Mouse (Mus musculus) liver, postnatal 0 days (tissue): ENCODE data around the gene Cxcr5. TPM values are rescaled to one million over a fixed set of nuclear protein-coding genes. Genes with fewer than 3 reads are reported as not detected.

Source experiments
- ATAC-seq: fragments of 200-750 bp; cut with Nextera tagmentation; 2 replicates; pipeline ENCODE4 v1.8.0; 2017; ENCODE audit warnings: mild to moderate bottlenecking, moderate library complexity
- DNase-seq: peaks from one replicate; pipeline ENCODE4 v3.0.0-alpha.2; 2016
- H3K27ac ChIP-seq: fragments of 300-500 bp; sonication (generic); 2 replicates; pipeline ENCODE4 v1.5.1; 2014; ENCODE audit warnings: antibody characterized with exemption, moderate library complexity, mild to moderate bottlenecking, low read depth
- H3K27me3 ChIP-seq: fragments of 300-500 bp; sonication (generic); 2 replicates; pipeline ENCODE4 v1.6.1; 2014; ENCODE audit warnings: low read length, control low read depth, mixed read lengths; ENCODE audit not compliant: insufficient read depth
- H3K36me3 ChIP-seq: fragments of 300-500 bp; sonication (generic); replicated peaks from 2 replicates; pipeline ENCODE4 v1.6.1; 2014; ENCODE audit warnings: mild to moderate bottlenecking, control low read depth, low read length, moderate library complexity, mixed read lengths; ENCODE audit not compliant: insufficient read depth
- H3K4me1 ChIP-seq: fragments of 300-500 bp; sonication (generic); 2 replicates; pipeline ENCODE4 v1.6.1; 2014; ENCODE audit warnings: antibody characterized with exemption, mild to moderate bottlenecking, control low read depth; ENCODE audit not compliant: insufficient read depth
- H3K4me2 ChIP-seq: fragments of 300-500 bp; sonication (generic); 2 replicates; pipeline ENCODE4 v1.6.1; 2014; ENCODE audit warnings: low read depth, mild to moderate bottlenecking, low read length, moderate library complexity, mixed read lengths
- H3K4me3 ChIP-seq: fragments of 300-500 bp; sonication (generic); 2 replicates; pipeline ENCODE4 v1.5.1; 2014; ENCODE audit warnings: low read depth, low read length
- H3K9ac ChIP-seq: fragments of 300-500 bp; sonication (generic); replicated peaks from 2 replicates; pipeline ENCODE4 v1.6.1; 2014; ENCODE audit warnings: mild to moderate bottlenecking, moderate library complexity
- H3K9me3 ChIP-seq: fragments of 300-500 bp; sonication (generic); 2 replicates; pipeline ENCODE4 v1.6.1; 2016; ENCODE audit warnings: mild to moderate bottlenecking, control low read depth, low read length, mixed read lengths
- CTCF ChIP-seq: sonication (generic); IDR thresholded peaks from 2 replicates; pipeline ENCODE4 v1.5.1; 2016; ENCODE audit warnings: antibody characterized with exemption, low read depth
- EP300 ChIP-seq: IDR thresholded peaks from 2 replicates; pipeline ENCODE4 v1.6.1; 2016; ENCODE audit warnings: antibody characterized with exemption, low read depth, mild to moderate bottlenecking
- WGBS: fragments of 180-500 bp; shearing (Covaris S2); extraction: QIAGEN DNeasy Blood & Tissue Kit; methylation state at CpG from one replicate; pipeline ENCODE4 v1.1.7; 2014; ENCODE audit not compliant: insufficient replicate concordance; 5-methylcytosine and 5-hydroxymethylcytosine counted together
- polyA plus RNA-seq: library from polyadenylated mRNA; unstranded; fragments of >200 nt; fragmentation: Nextera tagmentation; extraction: Ambion mirVana; gene quantifications from 2 replicates; pipeline ENCODE4 v1.2.1, GENCODE M21; 2015

Gene Cxcr5
- polyA plus RNA-seq, 1 experiment from 2014 or later: 0.55 TPM

DNA sequence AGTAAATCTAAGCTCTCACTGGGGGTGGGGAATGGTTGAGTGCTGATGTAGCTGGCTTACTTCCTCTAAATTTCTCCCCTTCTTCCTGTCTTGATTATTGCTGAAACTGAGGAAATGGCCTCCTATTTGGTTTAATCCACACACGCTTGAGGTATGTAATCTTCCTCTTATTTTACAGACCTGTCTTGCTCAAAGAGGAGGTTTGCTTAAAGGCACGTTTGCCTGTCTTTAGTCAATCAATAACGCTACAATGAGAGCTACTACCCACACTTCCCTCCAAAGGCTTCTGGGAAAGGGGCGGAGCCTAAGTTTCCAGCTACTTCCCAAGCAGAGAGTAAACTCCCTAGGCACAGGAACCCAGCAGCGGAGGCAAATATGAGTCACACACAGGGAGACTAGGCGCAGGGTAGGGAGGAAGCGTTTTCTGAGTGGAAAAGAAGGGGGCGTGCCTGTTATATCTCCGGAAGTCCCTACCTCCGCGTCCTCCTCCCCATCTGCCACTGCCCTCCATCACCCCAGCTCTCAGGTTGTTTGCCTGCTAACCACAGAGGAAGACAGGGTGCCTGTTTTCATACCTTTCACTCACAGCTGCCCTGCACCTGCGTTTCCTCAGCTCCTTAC, 46.4 kb downstream of the Cxcr5 start:
- Histone ChIP-seq H3K9ac (no peak overlapping the region), H3K9me3 (no peaks in the 10 kb centered on the region)
- peak; percentile 85 for ATAC-seq

DNA sequence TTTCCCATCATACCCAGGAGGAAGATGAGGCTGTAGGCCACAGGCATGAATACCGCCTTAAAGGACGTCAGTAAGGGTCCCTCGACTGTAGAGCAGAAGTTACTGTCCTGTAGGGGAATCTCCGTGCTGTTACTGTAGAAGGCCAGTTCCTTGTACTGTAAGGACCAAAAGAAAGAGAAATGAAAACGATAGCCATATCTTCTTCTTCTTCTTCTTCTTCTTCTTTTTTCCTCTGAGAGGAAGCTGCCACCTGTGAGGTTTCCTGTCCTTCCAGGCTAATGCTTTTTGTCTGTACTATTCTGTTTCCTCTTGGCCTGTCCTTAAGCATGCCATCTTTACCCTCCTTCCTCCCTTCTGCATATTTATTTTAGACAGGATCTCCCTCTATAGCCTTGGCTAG, 47.5 kb downstream of the Cxcr5 start:
- DNase-seq: no peak
- Histone ChIP-seq H3K9ac (no peak overlapping the region), H3K9me3 (no peaks in the 10 kb centered on the region), H3K36me3 (no peaks in the 10 kb centered on the region), H3K4me3 (no peak overlapping the region), H3K4me1 (peaks cover 51% of the 10 kb centered on the region), H3K27me3 (no peaks in the 10 kb centered on the region), H3K27ac (no peak overlapping the region), H3K4me2 (no peak overlapping the region)
- WGBS: 58% methylated on average over 5 of the region's 5 CpGs
- ATAC-seq: no peak
- TF ChIP-seq EP300 (no peak), CTCF (no peak)

More for the DNA sequence above, 46.4 kb downstream of the Cxcr5 start:
- peak overlapping the region; percentile 72 for H3K27ac ChIP-seq
- peak overlapping the region; percentile 21 for H3K4me3 ChIP-seq
- no peaks in the 10 kb centered on the region for H3K36me3 ChIP-seq
- peak overlapping the region; percentile 58 for H3K4me2 ChIP-seq
- WGBS: 15% methylated on average over 12 of the region's 12 CpGs
- H3K27me3 ChIP-seq: no peaks in the 10 kb centered on the region
- no peak for TF ChIP-seq CTCF
- TF ChIP-seq EP300: no peak
- H3K4me1 ChIP-seq: peaks cover 42% of the 10 kb centered on the region
- DNase-seq: peak; percentile 73

DNA sequence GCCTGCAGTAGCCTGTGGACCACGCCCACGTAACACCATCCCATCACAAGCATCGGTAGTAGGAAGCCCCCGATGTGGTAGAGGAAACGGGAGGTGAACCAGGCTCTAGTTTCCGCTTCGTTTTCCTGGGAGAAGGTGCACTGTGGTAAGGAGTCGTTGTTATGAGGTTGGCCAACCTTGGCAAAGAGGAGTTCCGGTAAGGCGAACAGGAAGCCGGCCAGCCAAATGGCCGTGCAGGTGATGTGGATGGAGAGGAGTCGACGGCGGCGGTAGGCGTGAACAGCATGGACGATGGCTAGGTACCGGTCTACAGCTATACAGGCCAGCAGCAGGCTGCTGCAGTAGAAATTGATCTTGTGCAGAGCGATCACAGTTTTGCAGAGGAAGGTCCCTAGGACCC, 48.1 kb downstream of the Cxcr5 start:
- no peak for ATAC-seq
- Histone ChIP-seq H3K27me3 (no peaks in the 10 kb centered on the region), H3K9me3 (no peaks in the 10 kb centered on the region), H3K4me2 (no peak overlapping the region), H3K4me1 (peaks cover 51% of the 10 kb centered on the region), H3K36me3 (no peaks in the 10 kb centered on the region), H3K27ac (no peak overlapping the region), H3K9ac (no peak overlapping the region), H3K4me3 (no peak overlapping the region)
- TF ChIP-seq EP300: no peak
- no peak for TF ChIP-seq CTCF
- DNase-seq: no peak
- 78% methylated on average over 20 of the region's 20 CpGs for WGBS

DNA sequence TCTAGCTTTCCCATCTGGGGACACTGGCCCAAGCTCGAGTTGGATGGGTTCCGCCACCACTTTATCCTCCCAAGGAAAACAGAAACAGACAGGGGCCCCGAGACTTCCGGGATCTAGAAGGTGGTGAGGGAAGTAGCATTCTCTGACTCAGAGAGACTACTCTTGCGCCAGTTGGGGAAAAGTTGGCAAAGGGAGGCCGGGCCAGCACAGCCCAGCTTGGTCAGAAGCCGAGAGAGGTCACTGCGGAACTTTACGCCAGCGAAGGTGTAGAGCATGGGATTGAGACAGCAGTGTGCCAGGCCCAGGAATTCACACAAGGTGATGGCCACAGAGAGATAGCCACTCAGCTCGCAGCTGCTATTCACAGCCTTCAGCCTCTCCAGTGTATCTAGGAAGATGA, 48.6 kb downstream of the Cxcr5 start:
- no peak for DNase-seq
- ATAC-seq: no peak
- Histone ChIP-seq H3K4me3 (no peak overlapping the region), H3K4me2 (no peak overlapping the region), H3K4me1 (peaks cover 51% of the 10 kb centered on the region), H3K27me3 (no peaks in the 10 kb centered on the region), H3K36me3 (no peaks in the 10 kb centered on the region), H3K9ac (no peak overlapping the region), H3K27ac (no peak overlapping the region), H3K9me3 (no peaks in the 10 kb centered on the region)
- no peak for TF ChIP-seq EP300
- TF ChIP-seq CTCF: no peak
- 72% methylated on average over 11 of the region's 11 CpGs for WGBS

DNA sequence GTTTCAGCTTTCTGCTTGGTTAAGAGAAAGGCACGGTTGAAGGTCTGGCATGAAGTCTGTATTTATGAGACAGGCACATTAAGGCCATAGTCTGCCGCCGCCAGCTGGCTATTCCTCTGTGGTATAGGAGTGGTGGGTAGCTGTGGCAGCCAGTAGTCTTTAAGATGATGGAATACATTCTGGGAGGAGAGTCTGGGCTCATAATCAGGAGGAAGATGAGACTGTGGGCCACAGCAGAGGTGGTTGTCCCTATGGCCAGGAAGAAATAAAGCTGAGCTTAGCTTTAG, 49.0 kb downstream of the Cxcr5 start:
- Histone ChIP-seq H3K27ac (peak overlapping the region; percentile 44), H3K9me3 (no peaks in the 10 kb centered on the region), H3K4me2 (no peak overlapping the region), H3K4me3 (no peak overlapping the region), H3K9ac (no peak overlapping the region; the same call in 1 of the 2 replicates), H3K36me3 (no peaks in the 10 kb centered on the region), H3K27me3 (no peaks in the 10 kb centered on the region), H3K4me1 (peaks cover 51% of the 10 kb centered on the region)
- DNase-seq (no peak), ATAC-seq (no peak)
- TF ChIP-seq CTCF (no peak), EP300 (no peak)
- 91% methylated on average over 3 of the region's 3 CpGs for WGBS

DNA sequence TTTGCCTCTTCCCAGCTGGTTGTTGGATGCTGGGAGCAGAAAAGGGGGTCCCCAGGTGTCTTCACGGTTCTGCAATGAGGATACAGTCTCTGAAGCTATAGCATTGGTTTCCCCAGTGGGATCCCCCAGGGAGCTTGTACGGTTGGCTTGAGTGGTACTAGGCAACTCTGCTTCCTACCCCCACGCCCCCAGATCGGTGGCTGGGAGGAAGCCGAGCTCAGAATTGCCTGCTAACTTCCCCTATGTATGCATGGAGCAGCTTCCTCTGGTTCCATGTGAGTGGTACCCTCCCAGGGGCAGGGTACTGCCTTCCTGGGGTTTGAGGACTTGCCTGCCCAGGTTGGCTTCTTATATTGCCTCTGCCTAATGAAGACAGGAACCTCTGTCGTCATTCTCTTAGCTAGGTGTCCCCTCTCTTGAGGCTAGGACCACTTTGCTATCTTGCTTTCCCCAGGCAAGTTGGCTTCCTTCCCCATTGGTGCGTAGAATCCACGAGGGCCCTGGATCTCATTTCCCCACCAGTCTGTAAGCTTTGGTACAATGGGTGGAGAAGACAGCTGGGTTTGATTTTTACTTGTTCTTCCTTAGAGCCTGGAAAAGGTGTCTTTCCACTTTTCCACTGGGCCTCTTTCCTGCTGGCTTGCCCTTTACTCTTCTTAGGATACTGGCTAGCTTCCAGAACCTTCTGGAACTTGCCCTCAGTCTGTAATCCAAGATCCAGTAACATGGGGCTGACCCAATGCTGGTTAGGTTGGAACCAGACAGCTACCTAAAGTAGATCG, 49.6 kb downstream of the Cxcr5 start:
- ATAC-seq: no peak
- Histone ChIP-seq H3K4me1 (peaks cover 51% of the 10 kb centered on the region), H3K27ac (peak overlapping the region; percentile 44), H3K9ac (peak overlapping the region; percentile 16; the same call in 1 of the 2 replicates), H3K36me3 (no peaks in the 10 kb centered on the region), H3K9me3 (no peaks in the 10 kb centered on the region), H3K4me3 (no peak overlapping the region), H3K4me2 (no peak overlapping the region), H3K27me3 (no peaks in the 10 kb centered on the region)
- 33% methylated on average over 9 of the region's 9 CpGs for WGBS
- no peak for DNase-seq
- no peak for TF ChIP-seq CTCF
- no peak for TF ChIP-seq EP300
